Mouse (Mus musculus) layer of hippocampus, adult 8-10 months (tissue): ENCODE data around the gene Myh10. TPM values are rescaled to one million over a fixed set of nuclear protein-coding genes. Genes with fewer than 3 reads are reported as not detected.
"Not testable (repeated sequence)": the region's sequence is repeated elsewhere in the genome, so short reads cannot be mapped to it uniquely, and the experiment has no call there.

Experiments
- DNase-seq, 2 experiments: peaks; one replicate each; pipeline ENCODE4 v3.0.0; 2022; ENCODE audit warnings: low spot score in 2 of 2
- total RNA-seq, 4 experiments: library from RNA; stranded (reverse); gene quantifications; 2 replicates each; pipeline ENCODE4 v1.2.4; 2022

The Myh10 gene
- total RNA-seq, 4 experiments from 2014 or later = 139 to 165 (median 152) TPM

DNA sequence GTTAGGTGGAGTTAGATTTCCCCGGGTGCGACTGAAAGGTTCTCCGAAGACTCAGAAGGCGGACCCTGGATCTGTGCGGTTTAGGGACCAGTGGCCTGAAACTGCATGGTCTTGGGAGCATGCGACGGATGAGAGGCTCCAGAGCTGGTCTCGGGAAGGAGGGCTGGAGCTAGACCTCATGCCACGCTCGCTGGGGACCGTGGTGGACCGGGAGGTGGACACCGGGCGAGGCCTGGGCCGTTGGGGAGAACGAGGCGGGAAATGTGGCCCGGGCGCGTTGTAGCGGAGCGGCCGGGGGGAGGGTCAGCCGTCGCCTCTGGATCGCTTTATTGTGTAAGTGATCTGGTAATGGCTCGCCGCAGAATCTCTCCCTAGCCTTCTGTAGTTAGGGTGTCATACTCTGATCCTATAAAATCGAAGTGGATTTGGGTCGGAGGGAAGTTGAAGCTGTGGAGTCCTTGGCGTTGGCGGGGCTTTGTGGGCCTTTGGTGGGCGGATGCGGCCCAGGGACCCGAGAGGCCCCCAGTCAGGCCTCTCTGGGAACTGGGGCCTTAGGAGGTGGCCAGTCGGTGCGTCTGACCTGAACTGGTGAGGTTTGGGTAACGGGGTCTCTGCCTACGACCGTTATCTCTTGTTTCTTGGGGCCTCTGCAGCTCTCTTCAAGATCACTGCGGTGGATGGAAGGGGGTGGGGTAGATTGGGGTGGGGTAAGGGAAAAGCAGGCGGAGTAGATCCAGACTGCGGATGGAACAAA, 1.5 kb downstream of the Myh10 start:
- DNase-seq = peak in 1 of 2 experiments; percentile 38

- DNase-seq = no peak
Measured at GRCm38 (mm10) chr11:68693447-68694040, 2.2 kb downstream of the Myh10 start.

- DNase-seq = no peak
Measured at GRCm38 (mm10) chr11:68702370-68702769, 11.0 kb downstream of the Myh10 start.

DNA sequence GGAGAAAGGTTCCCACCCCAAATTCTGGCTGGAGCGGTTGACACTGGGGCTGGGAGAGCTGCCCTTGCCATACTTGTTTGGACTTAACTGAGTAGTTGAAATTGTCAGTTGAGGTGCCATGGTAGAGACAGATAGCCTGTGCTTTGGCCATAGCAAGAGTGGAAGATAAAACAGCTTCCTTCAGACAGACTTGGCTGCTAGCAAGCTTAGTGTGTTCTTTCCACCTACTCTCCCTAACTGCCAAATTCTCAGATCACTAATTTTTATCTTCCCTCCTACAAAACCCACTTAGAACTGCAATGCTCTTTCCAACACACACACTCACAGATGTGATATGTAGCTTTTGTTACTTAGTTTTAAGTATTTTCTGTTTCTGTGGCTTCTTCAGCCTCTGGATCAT, 12.0 kb downstream of the Myh10 start:
- DNase-seq = no peak

- DNase-seq = no peak
Measured at GRCm38 (mm10) chr11:68704258-68704657, 12.9 kb downstream of the Myh10 start.

GRCm38 (mm10) chr11:68704847-68705246, 13.5 kb downstream of the Myh10 start:
- no peak for DNase-seq

- DNase-seq = no peak
Measured at GRCm38 (mm10) chr11:68706524-68707429, 15.4 kb downstream of the Myh10 start.

DNA sequence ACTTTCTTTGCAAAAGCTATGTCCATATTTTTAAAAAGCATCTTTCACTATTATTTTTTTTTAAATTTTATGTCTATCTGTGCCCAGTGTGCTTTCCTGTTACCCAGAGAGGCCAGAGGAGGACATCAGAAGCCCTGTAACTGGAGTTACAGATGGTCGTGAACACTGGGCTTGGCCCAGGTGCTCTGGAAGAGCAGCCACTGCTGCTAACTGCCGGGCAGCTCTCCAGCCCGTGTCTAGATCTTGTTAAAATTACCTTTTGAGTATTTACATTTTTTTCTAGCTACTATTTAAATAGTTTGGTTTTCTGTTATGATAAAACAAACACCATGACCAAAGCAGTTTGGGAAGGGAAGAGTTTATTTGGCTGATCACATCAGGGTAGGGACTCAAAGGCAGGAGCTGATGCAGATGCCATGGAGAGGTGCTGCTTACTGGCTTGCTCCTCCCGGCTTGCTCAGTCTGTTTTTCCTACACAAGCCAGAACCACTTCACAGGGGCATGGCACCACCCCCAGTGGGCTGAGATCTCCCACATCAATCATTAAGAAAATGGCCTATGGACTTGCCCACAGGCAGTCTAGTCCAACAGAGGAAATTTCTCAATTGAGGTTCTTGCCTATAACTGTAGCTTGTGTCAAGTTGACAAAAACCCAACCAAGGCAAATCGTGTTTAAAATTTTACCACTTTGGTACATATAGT, 16.7 kb downstream of the Myh10 start:
- no peak for DNase-seq

- no peak for DNase-seq
Measured at GRCm38 (mm10) chr11:68716167-68716566, 24.8 kb downstream of the Myh10 start.

DNA sequence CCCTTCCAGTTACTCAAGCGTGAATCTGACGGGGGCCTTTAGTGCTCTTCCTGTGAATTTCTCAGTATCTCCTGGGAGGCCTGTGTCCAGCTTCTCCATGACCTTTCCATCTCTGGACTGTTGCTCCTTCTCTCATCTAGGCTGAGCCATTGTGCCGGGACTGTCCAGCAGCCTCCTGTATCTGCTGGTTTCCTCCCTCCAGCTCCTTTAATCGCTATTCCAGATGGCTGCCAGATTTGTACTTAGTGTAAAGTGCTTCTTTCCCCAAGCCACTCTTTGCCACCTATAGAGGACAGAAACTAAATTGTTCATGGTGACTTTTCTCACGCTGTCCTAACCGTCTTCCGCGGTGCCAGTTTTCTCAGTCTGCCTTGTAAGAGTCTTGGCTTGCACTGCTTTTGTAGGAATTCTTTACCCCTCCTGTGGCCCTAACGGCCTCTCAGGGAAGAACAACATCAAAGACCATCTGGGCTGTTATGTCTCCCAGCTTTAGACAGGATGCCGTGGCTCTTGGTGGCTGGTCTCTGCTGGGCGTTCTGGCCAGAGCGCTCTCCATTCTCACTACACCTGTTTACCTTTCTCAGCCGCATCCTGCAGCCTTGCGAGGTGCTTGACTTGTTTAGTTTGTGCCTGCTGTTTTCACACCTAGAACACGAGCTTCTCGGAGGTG, 25.9 kb downstream of the Myh10 start:
- no peak for DNase-seq

GRCm38 (mm10) chr11:68719096-68719648, 27.8 kb downstream of the Myh10 start:
- DNase-seq = no peak

DNA sequence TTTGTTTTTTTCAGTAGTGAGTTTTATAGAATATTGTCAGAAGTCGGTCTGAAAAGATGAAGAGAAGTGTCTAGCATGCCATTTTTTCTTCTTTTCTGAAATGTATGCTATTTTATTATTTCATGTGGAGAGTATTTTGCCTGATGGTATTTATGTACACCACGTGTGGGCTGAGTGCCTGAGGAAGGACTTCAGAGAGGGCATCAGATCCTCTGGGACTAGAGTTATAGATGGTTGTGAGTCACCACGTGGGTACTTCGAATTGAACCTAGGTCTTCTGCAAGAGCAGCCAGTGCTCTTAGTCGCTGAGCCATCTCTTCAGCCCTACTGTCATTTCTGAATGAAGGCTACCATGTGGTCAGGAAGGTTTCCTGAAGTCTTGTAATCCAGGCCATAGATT, 28.4 kb downstream of the Myh10 start:
- DNase-seq = no peak

- DNase-seq = no peak
Measured at GRCm38 (mm10) chr11:68724117-68724516, 32.8 kb downstream of the Myh10 start.

DNA sequence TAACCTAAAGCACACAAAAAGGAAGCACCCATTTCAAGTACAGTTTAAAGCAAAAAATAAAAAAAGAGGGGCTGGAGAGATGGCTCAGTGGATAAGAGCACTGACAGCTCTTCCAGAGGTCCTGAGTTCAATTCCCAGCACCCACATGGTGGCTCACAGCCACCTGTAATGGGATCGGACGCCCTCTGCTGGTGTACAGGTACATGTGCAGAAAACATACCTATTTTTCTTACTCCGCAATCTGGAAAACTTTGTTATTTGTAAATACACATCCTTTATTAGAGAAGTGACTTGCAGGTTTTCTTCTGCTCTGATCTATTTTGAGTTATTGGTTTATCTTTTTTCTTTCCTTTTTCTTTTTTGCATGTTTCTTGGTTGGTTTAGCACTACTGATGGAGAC, 37.3 kb downstream of the Myh10 start:
- no peak for DNase-seq

GRCm38 (mm10) chr11:68730792-68731191, 39.4 kb downstream of the Myh10 start:
- DNase-seq = no peak

- DNase-seq = no peak
Measured at GRCm38 (mm10) chr11:68732066-68732465, 40.7 kb downstream of the Myh10 start.

GRCm38 (mm10) chr11:68733401-68733800, 42.0 kb downstream of the Myh10 start:
- DNase-seq = not testable (repeated sequence)

DNA sequence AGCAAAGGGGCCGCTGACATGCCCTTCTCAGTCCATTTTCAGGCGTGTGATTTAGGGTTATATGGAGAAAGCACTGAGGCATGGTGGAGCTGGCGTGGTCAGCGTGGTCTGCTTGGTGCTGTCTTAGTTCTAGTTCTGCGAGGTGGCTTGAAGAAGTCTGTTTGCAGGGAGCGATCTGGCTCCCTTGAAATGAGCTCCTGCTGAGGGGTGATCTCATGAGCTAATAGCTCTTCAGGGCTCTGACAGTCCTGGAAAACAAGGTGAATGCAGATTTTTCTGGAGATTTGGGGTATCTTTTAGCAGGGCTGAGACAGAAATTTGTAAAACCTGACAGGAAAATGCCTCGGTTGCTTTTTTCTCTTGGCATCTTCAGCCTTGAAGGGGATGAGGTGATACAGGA, 48.1 kb downstream of the Myh10 start:
- DNase-seq = no peak

GRCm38 (mm10) chr11:68742658-68743057, 51.3 kb downstream of the Myh10 start:
- DNase-seq = no peak

GRCm38 (mm10) chr11:68744150-68744549, 52.8 kb downstream of the Myh10 start:
- DNase-seq = no peak
